Mouse (Mus musculus): ENCODE results near the gene Gm10961. TPM values are rescaled to one million over a fixed set of nuclear protein-coding genes. Genes with fewer than 3 reads are reported as not detected.
A peak's percentile ranks its signal among the peaks of the same experiment; 100 is the strongest.
"Not testable (repeated sequence)": the region's sequence is repeated elsewhere in the genome, so short reads cannot be mapped to it uniquely, and the experiment has no call there.

Gm10961 gene
- total RNA-seq, 2 experiments from 2014 or later, result not detected

- DNase-seq, result no peak
Observed at GRCm38 (mm10) chr3:107617800-107618199, 13.3 kb upstream of the Gm10961 start.

- DNase-seq, result no peak
Observed at GRCm38 (mm10) chr3:107619911-107620310, 11.2 kb upstream of the Gm10961 start.

GRCm38 (mm10) chr3:107621286-107622075, 9.6 kb upstream of the Gm10961 start:
- no peak for DNase-seq

- DNase-seq, result no peak
Observed at GRCm38 (mm10) chr3:107622537-107622936, 8.6 kb upstream of the Gm10961 start.

- no peak for DNase-seq
Observed at GRCm38 (mm10) chr3:107624424-107624823, 6.7 kb upstream of the Gm10961 start.

- DNase-seq, result no peak
Observed at GRCm38 (mm10) chr3:107625536-107625935, 5.6 kb upstream of the Gm10961 start.

- DNase-seq, result no peak
Observed at GRCm38 (mm10) chr3:107626751-107627150, 4.4 kb upstream of the Gm10961 start.

- DNase-seq, result no peak
Observed at GRCm38 (mm10) chr3:107627641-107628040, 3.5 kb upstream of the Gm10961 start.

- DNase-seq, result peak in 1 of 2 experiments; percentile 39
Observed at GRCm38 (mm10) chr3:107628551-107628950, 2.6 kb upstream of the Gm10961 start.

- DNase-seq, result no peak
Observed at GRCm38 (mm10) chr3:107629411-107629810, 1.7 kb upstream of the Gm10961 start.

GRCm38 (mm10) chr3:107631523-107631958, 419 bp downstream of the Gm10961 start, which contains the start of gene Strip1:
TSS of gene Strip1 (minus strand) at chr3:107631694.
- peak; percentile 93 for DNase-seq

- no peak for DNase-seq
Observed at GRCm38 (mm10) chr3:107632786-107633185, 1.7 kb downstream of the Gm10961 start.

- no peak for DNase-seq
Observed at GRCm38 (mm10) chr3:107633906-107634305, 2.8 kb downstream of the Gm10961 start.

- DNase-seq, result no peak
Observed at GRCm38 (mm10) chr3:107635836-107636235, 4.7 kb downstream of the Gm10961 start.

GRCm38 (mm10) chr3:107636236-107636635, 5.1 kb downstream of the Gm10961 start:
- no peak for DNase-seq

GRCm38 (mm10) chr3:107637606-107638172, 6.6 kb downstream of the Gm10961 start:
- no peak for DNase-seq

- DNase-seq, result no peak
Observed at GRCm38 (mm10) chr3:107646947-107647346, 15.8 kb downstream of the Gm10961 start.

- DNase-seq, result not testable (repeated sequence)
Observed at GRCm38 (mm10) chr3:107650276-107650675, 19.2 kb downstream of the Gm10961 start.

GRCm38 (mm10) chr3:107652968-107653367, 21.8 kb downstream of the Gm10961 start:
- no peak for DNase-seq

GRCm38 (mm10) chr3:107654861-107655260, 23.7 kb downstream of the Gm10961 start:
- DNase-seq, result no peak

GRCm38 (mm10) chr3:107655491-107655890, 24.4 kb downstream of the Gm10961 start:
- no peak for DNase-seq

GRCm38 (mm10) chr3:107656151-107656550, 25.0 kb downstream of the Gm10961 start:
- DNase-seq, result no peak

GRCm38 (mm10) chr3:107656888-107657287, 25.8 kb downstream of the Gm10961 start:
- DNase-seq, result no peak

GRCm38 (mm10) chr3:107659000-107659399, 27.9 kb downstream of the Gm10961 start:
- DNase-seq, result no peak
